Mouse (Mus musculus) kidney, postnatal 36 days (tissue): Measurements from ENCODE around the gene Cyp2c55.
A peak's percentile ranks its signal among the peaks of the same experiment; 100 is the strongest.

Experiments
- DNase-seq, 2 experiments: peaks; one replicate each; pipeline ENCODE4 v3.0.0; 2021 to 2022; ENCODE audit warnings: mixed read lengths in 2 of 2

The Cyp2c55 gene

DNA sequence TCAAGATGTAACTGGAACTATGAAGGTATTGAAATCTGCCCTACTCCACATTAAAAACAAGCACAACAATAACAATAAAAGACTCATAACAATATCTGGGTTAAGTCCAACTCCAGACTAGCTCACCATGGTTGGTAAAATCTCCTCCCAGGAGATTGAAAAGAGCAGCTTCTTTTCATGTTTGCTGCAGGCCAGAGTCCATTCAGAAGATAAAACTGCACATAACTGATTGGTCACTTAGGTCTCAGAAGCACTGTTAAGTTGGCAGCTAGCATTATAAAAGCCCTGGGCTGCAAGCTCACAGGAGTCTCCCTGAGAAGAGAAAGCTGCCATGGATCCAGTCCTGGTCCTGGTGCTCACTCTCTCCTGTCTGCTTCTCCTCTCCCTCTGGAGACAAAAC lies at the start of gene Cyp2c55:
Gene Cyp2c55, plus strand, starts transcription at position 305 of the 400 bp plus-strand sequence.
- no peak for DNase-seq

DNA sequence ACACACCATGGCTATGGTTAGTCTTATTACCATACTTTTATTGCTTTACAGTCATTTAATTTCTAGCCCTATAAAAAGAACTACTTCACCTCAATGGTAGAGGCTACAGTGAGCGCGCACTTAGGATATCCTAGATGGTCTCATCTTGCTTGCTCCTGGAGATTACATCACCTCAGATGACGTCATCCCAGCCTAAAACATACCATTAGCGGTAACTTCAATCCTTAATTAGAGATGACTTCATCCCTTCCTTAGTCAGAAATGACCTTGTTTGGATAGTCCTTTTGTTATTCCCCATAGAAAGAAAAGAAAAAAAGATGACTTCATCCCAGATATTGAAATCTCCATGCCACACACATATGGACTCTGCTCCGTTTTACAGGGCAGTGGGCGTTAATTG lies 36.1 kb upstream of the Cyp2c55 start:
- no peak for DNase-seq

DNA sequence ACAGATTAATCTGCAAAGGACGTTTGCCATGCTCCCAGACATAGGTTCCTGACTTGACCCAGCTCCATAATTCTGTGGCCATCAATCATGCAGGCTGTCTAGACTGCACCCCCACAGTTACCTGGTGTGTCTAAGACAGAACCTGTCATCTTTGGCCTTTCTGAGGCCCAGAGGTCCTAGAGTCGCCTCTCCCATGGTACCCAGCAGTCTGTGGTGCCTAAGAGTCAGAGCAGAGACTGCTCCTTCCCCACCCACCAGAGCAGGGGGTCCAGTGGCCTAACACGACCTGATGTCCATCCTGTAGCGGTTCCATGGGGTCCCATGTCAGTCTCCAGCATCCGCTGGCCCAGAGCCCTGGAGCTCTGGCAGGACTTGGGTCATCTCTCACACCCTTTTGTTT lies 34.2 kb upstream of the Cyp2c55 start:
- DNase-seq: no peak

- DNase-seq: no peak
Measured at GRCm38 (mm10) chr19:38973666-38974065, 33.2 kb upstream of the Cyp2c55 start.

DNA sequence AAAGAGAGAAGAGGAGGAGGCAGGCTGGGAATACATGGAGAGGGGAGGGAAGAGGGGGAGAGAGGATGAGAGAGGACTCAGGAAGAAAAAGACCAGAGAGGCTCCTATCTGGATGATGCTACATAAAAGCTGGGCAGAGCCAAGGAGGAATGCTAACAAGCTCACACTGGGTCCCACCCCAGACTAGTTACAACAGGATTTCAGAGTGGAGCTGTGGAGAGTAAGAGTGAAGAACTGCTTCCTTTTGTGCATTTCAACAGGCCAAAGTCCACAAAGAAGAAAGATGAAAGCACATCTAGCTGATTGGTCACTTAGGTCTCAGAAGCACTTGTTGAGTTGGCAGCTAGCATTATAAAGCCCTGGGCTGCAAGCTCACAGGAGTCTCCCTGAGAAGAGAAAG lies 30.6 kb upstream of the Cyp2c55 start:
- no peak for DNase-seq

DNA sequence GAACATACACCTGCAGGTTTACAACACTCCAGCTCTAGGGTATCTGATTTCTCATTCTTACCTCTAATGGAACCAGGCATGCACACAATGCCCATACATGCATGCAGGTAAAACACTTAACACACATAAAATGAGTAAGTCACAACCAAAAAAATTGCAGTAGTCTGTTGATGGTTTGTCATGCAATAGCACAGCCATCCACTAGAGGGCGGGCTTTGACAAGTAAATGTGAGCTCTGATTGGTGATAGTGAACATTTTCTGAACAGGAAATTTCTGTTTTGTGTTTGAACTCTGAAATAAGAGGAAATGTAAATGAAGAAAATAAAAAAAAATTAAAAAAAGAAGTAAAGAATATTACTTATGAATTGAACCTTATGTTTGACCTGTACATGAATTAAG lies 24.9 kb upstream of the Cyp2c55 start:
- DNase-seq: peak; percentile 38 to 83

GRCm38 (mm10) chr19:38998248-38998647 lies 8.6 kb upstream of the Cyp2c55 start:
- no peak for DNase-seq

DNA sequence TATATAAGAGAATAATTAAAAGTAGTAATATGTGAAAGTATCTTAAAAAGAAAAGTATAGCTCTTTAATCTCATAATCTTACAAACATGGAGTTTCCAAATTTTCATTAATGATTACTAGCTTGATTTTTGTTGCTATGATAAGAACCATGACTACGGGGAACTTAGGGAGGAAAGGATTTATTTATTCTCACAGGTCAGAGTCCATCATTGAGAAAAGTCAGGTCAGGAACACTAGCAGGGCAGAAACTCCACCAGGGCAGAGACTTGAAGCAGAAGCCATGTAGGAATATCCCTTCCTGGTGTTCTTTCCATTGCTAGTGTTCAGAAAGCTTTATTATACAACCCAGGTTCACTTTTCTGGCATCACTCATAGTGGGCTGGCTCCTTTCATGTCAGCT lies 8.1 kb upstream of the Cyp2c55 start:
- no peak for DNase-seq

- DNase-seq: no peak
Measured at GRCm38 (mm10) chr19:39005132-39005531, 1.7 kb upstream of the Cyp2c55 start.

DNA sequence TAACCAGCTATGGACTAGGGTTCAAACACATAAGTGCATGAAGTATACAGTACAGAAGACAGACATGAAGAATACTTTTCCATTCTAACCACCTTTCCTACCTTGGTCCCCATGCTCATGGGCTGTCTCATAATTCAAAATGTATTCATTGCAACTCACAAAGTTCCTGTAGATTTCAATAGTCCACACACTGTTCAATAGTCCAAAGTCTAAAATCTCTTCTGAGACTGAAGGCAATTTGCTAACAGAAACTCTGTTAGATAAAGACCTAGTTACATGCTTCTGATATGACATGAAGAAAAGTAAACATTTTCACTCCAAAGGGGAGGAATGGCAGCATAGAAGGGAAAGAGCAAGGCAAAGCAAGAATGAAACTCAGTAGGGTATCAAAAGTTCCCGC lies 51.1 kb downstream of the Cyp2c55 start:
- no peak for DNase-seq

- DNase-seq: no peak
Measured at GRCm38 (mm10) chr19:39060719-39061118, 53.9 kb downstream of the Cyp2c55 start, which contains the start of gene Cyp2c65. TSS of gene Cyp2c65 (plus strand) at chr19:39061015.
